Mouse (Mus musculus): ENCODE results near the gene Map1b. TPM values are rescaled to one million over a fixed set of nuclear protein-coding genes. Genes with fewer than 3 reads are reported as not detected.

Gene Map1b
- polyA plus RNA-seq, 1 experiment from 2014 or later = 665 TPM

- peaks cover 63% of the 10 kb centered on the region for H3K4me1 ChIP-seq
- peak; percentile 88 for DNase-seq (ENCODE audit: low spot score)
- H3K27ac ChIP-seq (replicated peaks) = peak overlapping the region; percentile 96
- peak overlapping the region; percentile 88 for H3K4me3 ChIP-seq
- under 1% methylated on average over 48 of the region's 48 CpGs for WGBS
- H3K36me3 ChIP-seq = peaks cover 18% of the 10 kb centered on the region
- no peaks in the 10 kb centered on the region for H3K9me3 ChIP-seq (replicated peaks)
- H3K27me3 ChIP-seq (ENCODE audit: low read depth, poor library complexity, severe bottlenecking) = no peaks in the 10 kb centered on the region
Observed at GRCm38 (mm10) chr13:99514917-99515591, 1.3 kb downstream of the Map1b start.

GRCm38 (mm10) chr13:99513990-99514389 lies 2.4 kb downstream of the Map1b start:
- H3K36me3 ChIP-seq = peaks cover 21% of the 10 kb centered on the region
- H3K4me1 ChIP-seq = peaks cover 69% of the 10 kb centered on the region
- DNase-seq (ENCODE audit: low spot score) = peak; percentile 59
- H3K4me3 ChIP-seq = peak overlapping the region; percentile 88
- H3K9me3 ChIP-seq (replicated peaks) = no peaks in the 10 kb centered on the region
- no peaks in the 10 kb centered on the region for H3K27me3 ChIP-seq (ENCODE audit: low read depth, poor library complexity, severe bottlenecking)
- H3K27ac ChIP-seq (replicated peaks) = peak overlapping the region; percentile 96
- WGBS = 15% methylated on average over 10 of the region's 10 CpGs

DNA sequence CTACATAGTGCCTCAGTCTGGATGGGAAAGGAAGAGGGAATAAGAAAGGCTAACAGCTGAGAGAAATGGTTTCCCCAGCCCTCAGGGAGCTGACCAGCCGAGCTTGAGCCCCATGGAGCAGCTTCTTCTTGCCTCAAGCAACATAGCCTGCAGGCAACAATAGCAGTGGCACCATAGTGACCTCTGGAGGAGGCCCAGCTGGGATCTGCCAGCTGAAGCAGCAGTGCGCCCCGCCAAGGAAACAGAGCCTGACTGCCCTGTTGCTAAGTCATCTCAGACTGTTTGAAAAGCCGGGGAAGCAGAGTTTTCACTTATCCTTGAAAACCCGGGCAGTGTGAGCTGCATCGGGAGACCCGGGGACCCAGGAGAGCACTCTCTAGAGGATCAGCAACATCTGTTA lies 3.2 kb downstream of the Map1b start:
- peaks cover 72% of the 10 kb centered on the region for H3K4me1 ChIP-seq

GRCm38 (mm10) chr13:99509896-99510295 lies 6.4 kb downstream of the Map1b start:
- H3K27ac ChIP-seq (replicated peaks) = no peak overlapping the region
- no peaks in the 10 kb centered on the region for H3K9me3 ChIP-seq (replicated peaks)
- 63% methylated on average over 4 of the region's 4 CpGs for WGBS
- DNase-seq (ENCODE audit: low spot score) = no peak
- peaks cover 59% of the 10 kb centered on the region for H3K4me1 ChIP-seq
- H3K36me3 ChIP-seq = peaks cover 61% of the 10 kb centered on the region
- H3K4me3 ChIP-seq = no peak overlapping the region
- H3K27me3 ChIP-seq (ENCODE audit: low read depth, poor library complexity, severe bottlenecking) = no peaks in the 10 kb centered on the region

More for the DNA sequence above, 3.2 kb downstream of the Map1b start:
- 5% methylated on average over 7 of the region's 7 CpGs for WGBS
- peak; percentile 86 for DNase-seq (ENCODE audit: low spot score)
- H3K4me3 ChIP-seq = peak overlapping the region; percentile 88
- H3K36me3 ChIP-seq = peaks cover 29% of the 10 kb centered on the region
- no peaks in the 10 kb centered on the region for H3K9me3 ChIP-seq (replicated peaks)
- peak overlapping the region; percentile 96 for H3K27ac ChIP-seq (replicated peaks)
- H3K27me3 ChIP-seq (ENCODE audit: low read depth, poor library complexity, severe bottlenecking) = no peaks in the 10 kb centered on the region

- H3K36me3 ChIP-seq = peaks cover 87% of the 10 kb centered on the region
- H3K4me1 ChIP-seq = peaks cover 56% of the 10 kb centered on the region
- 87% methylated on average over 2 of the region's 2 CpGs for WGBS
Observed at GRCm38 (mm10) chr13:99506580-99506962, 9.8 kb downstream of the Map1b start.

GRCm38 (mm10) chr13:99505826-99506579 lies 10.3 kb downstream of the Map1b start:
- H3K4me3 ChIP-seq = no peak overlapping the region
- H3K27ac ChIP-seq (replicated peaks) = no peak overlapping the region
- no peak for DNase-seq (ENCODE audit: low spot score)
- peaks cover 56% of the 10 kb centered on the region for H3K4me1 ChIP-seq
- peaks cover 88% of the 10 kb centered on the region for H3K36me3 ChIP-seq
- no peaks in the 10 kb centered on the region for H3K9me3 ChIP-seq (replicated peaks)
- WGBS = 86% methylated on average over 11 of the region's 11 CpGs
- H3K27me3 ChIP-seq (ENCODE audit: low read depth, poor library complexity, severe bottlenecking) = no peaks in the 10 kb centered on the region

More at GRCm38 (mm10) chr13:99506580-99506962, 9.8 kb downstream of the Map1b start:
- H3K4me3 ChIP-seq = no peak overlapping the region
- no peaks in the 10 kb centered on the region for H3K27me3 ChIP-seq (ENCODE audit: low read depth, poor library complexity, severe bottlenecking)
- DNase-seq (ENCODE audit: low spot score) = no peak
- H3K27ac ChIP-seq (replicated peaks) = no peak overlapping the region
- no peaks in the 10 kb centered on the region for H3K9me3 ChIP-seq (replicated peaks)

DNA sequence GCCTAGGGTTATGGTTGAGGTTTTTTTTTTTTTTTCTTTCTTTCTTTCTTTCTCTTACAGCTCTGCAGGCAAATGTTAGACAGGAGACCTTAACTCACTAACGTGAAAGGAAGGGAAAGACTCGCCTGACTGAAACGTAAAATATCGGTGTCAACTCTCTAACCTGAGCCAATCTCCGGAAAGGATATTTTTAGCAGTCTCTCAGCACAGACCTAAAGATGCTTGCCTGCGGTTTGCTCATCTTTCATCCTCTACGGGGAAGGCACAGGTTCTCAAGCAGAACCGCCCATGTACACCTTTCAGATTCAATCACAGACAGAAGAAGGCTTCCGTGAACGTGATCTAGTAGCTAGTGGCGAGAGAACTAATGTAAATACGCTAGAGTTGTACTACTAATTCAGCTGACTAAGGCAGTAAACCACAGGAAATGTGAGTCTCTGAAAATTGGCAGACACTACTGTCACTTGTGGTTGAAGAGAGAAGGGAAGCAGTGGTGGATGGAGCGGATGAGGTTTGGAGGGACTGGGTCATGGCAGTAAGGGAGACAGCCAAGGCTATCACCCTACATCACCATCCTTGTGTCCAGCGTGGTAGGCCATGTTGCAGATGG lies 12.9 kb downstream of the Map1b start:
- peaks cover 98% of the 10 kb centered on the region for H3K36me3 ChIP-seq
- peaks cover 52% of the 10 kb centered on the region for H3K4me1 ChIP-seq
- WGBS = 94% methylated on average over 14 of the region's 14 CpGs
- H3K27me3 ChIP-seq (ENCODE audit: low read depth, poor library complexity, severe bottlenecking) = no peaks in the 10 kb centered on the region
- DNase-seq (ENCODE audit: low spot score) = no peak
- H3K9me3 ChIP-seq (replicated peaks) = no peaks in the 10 kb centered on the region
- no peak overlapping the region for H3K27ac ChIP-seq (replicated peaks)
- no peak overlapping the region for H3K4me3 ChIP-seq

DNA sequence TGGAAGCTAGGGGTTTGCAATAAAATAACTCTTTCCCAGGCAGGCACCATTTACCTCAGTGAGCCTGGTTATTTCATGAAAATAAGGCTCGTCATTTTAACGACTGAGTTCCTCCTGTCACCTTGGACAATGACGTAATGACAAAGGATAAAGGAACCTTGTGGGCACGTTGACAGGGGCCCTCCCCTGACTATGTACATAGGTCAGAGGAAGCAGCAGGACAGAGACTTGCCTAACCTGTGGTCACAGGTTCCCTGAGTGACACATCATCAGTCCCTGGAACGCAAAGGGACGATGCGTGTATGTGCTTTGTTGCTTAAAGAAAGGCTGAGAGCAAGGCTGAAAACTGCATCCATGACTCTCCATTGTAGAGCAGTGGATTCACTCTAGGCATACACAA lies 13.4 kb downstream of the Map1b start:
- no peak for DNase-seq (ENCODE audit: low spot score)
- 80% methylated on average over 7 of the region's 7 CpGs for WGBS

DNA sequence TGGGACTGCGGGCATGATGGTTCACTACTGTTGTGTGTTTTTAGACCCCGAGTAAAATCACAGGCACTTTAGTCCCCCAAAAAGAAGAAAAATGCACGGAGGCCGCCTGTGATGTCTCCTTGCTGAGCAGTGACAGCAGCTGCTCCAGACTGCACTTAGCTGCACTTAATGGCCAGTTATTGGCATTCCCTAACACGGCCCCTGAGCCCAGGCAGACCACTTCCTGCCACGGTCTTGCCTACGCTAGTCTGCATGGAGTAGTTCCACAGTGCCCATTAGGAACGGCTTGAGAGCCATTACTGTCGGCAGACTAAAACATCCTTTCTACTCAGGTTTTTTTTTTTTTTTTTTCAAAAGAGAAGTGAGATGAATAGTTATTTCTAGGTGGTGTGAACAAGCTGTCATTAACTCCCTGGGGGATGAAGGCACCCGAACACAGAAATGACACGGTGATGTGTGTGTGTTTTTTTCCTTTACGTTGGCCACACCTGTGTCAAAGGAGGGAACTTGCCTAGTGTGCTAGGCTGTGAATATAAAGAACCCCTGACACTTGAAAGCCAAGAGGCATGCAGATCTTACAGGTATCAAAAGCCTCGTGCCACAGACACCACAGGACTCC lies 14.1 kb downstream of the Map1b start:
- Histone ChIP-seq H3K36me3 (peaks cover 98% of the 10 kb centered on the region), H3K27ac (replicated peaks) (peak overlapping the region; percentile 59), H3K27me3 (ENCODE audit: low read depth, poor library complexity, severe bottlenecking) (no peaks in the 10 kb centered on the region), H3K9me3 (replicated peaks) (no peaks in the 10 kb centered on the region), H3K4me3 (no peak overlapping the region), H3K4me1 (peaks cover 52% of the 10 kb centered on the region)
- WGBS = 78% methylated on average over 13 of the region's 13 CpGs
- DNase-seq (ENCODE audit: low spot score) = no peak

More for the DNA sequence above, 13.4 kb downstream of the Map1b start:
- no peaks in the 10 kb centered on the region for H3K9me3 ChIP-seq (replicated peaks)
- H3K4me3 ChIP-seq = no peak overlapping the region
- no peaks in the 10 kb centered on the region for H3K27me3 ChIP-seq (ENCODE audit: low read depth, poor library complexity, severe bottlenecking)
- H3K27ac ChIP-seq (replicated peaks) = peak overlapping the region; percentile 52
- H3K4me1 ChIP-seq = peaks cover 52% of the 10 kb centered on the region
- H3K36me3 ChIP-seq = peaks cover 98% of the 10 kb centered on the region

DNA sequence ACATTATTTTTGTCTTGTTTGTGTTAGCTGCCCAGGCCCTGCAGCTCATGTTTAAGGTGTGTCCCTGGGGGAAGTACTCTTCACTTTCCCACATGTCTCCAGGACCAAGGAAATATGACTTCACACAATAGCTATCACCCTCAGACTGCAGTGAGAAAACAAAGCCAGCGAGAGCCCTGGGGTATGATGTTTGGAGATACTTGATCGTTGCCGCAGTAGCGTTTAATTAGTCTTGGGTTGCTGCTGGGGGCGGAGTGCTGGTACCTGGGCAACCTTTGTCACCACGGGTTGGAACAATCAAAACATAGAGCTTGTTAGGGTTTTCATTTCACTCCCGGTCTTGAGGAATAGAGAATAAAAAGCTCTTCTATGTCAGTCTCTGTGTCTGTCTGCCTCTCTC lies 14.9 kb downstream of the Map1b start:
- peaks cover 51% of the 10 kb centered on the region for H3K4me1 ChIP-seq
- peak overlapping the region; percentile 59 for H3K27ac ChIP-seq (replicated peaks)
- 56% methylated on average over 7 of the region's 7 CpGs for WGBS
- no peak overlapping the region for H3K4me3 ChIP-seq
- no peaks in the 10 kb centered on the region for H3K9me3 ChIP-seq (replicated peaks)
- DNase-seq (ENCODE audit: low spot score) = no peak
- peaks cover 98% of the 10 kb centered on the region for H3K36me3 ChIP-seq
- H3K27me3 ChIP-seq (ENCODE audit: low read depth, poor library complexity, severe bottlenecking) = no peaks in the 10 kb centered on the region

- Histone ChIP-seq H3K36me3 (peaks cover 96% of the 10 kb centered on the region), H3K27ac (replicated peaks) (peak overlapping the region; percentile 59), H3K4me1 (peaks cover 54% of the 10 kb centered on the region), H3K9me3 (replicated peaks) (no peaks in the 10 kb centered on the region), H3K4me3 (no peak overlapping the region), H3K27me3 (ENCODE audit: low read depth, poor library complexity, severe bottlenecking) (no peaks in the 10 kb centered on the region)
- DNase-seq (ENCODE audit: low spot score) = no peak
- WGBS = 79% methylated on average over 3 of the region's 3 CpGs
Observed at GRCm38 (mm10) chr13:99500609-99501008, 15.7 kb downstream of the Map1b start.

DNA sequence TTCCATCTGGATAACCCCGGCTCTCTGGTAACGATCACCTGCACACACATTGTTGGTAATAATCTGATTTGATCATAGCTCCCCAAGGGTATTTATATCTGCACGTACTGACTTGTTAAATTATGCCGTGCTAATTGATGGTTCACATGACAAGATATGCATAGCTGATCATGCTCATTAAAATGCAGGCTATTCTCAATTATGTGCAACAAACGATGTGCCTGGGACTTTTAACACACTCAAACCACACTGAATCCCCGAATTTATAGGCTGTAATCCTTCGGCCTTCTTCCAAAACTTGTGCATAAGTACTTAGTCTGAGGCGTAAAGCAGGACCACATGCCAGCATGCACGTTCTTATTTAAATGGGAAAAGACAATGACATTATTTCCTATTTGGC lies 16.6 kb downstream of the Map1b start:
- no peak for DNase-seq (ENCODE audit: low spot score)
- Histone ChIP-seq H3K4me3 (no peak overlapping the region), H3K27ac (replicated peaks) (no peak overlapping the region), H3K36me3 (peaks cover 96% of the 10 kb centered on the region), H3K9me3 (replicated peaks) (no peaks in the 10 kb centered on the region), H3K27me3 (ENCODE audit: low read depth, poor library complexity, severe bottlenecking) (no peaks in the 10 kb centered on the region), H3K4me1 (peaks cover 58% of the 10 kb centered on the region)
- WGBS = 88% methylated on average over 9 of the region's 9 CpGs

Data from midbrain, embryonic 10.5 days (tissue).